Mouse (Mus musculus): ENCODE measurements around the gene Pak1. TPM values are rescaled to one million over a fixed set of nuclear protein-coding genes. Genes with fewer than 3 reads are reported as not detected.

Gene Pak1
- total RNA-seq, 2 experiments from 2014 or later: 36.4 to 52.5 TPM

DNA sequence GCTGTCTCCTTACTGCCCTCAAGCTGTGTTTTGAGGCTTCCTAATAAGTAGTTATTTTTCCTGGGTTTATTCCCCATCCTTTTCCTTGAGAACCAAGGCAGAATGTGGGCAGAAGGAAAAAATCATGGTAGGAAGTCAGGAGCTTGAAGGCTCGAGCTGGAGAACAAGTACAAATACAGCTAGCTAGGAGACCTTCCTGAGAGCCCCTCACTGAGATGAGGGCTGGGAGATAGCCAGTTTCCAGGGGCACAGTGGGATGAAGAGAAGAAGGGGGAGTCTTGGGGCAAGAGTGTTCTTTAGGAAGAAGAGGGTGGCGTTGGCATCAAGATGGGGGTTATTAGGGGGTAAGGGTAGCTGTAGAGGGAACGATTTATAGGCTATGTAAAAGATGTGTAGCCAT, 56.1 kb downstream of the Pak1 start:
- ATAC-seq (replicated peaks; ENCODE audit: poor library complexity, severe bottlenecking): no peak

GRCm38 (mm10) chr7:97845546-97845945, 57.2 kb downstream of the Pak1 start:
- no peak for ATAC-seq (replicated peaks; ENCODE audit: poor library complexity, severe bottlenecking)

DNA sequence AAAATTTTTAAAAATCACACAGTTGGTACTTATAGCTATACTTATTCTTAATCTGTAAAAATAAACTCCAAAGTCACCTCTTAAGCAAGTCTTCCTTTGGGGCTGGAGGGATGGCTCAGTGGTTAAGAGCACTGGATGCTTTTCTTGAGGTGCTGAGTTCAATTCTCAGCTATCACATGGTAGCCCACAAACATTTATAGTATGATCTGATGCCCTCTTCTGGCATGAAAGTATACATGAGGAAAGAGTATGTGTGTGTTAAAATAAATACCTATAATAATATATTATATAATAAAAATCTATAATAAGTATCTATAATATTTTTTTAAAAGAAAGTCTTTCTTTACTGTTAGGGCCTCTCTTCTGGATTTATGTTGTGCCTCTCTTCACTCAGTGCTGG, 58.2 kb downstream of the Pak1 start:
- no peak for ATAC-seq (replicated peaks; ENCODE audit: poor library complexity, severe bottlenecking)

DNA sequence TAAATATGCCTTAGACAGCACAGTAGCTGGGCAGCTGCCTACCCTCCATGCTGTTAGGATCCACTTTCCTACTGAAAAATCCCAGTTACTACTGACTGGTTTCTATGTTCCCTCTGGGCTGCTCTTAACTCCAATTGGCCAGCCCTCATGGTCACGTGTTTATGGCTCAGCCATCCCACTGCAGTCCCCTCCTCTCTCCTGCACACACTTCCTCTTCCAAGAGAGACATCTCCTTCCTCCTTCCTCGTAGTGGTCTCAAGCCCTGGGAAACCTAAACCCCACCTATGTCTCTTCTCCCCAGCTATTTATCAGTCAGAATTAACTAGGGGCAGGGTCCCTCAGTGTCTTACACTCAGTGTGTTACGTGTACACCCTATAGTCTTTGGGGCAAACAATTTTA, 61.2 kb downstream of the Pak1 start:
- ATAC-seq (replicated peaks; ENCODE audit: poor library complexity, severe bottlenecking): peak; percentile 86

DNA sequence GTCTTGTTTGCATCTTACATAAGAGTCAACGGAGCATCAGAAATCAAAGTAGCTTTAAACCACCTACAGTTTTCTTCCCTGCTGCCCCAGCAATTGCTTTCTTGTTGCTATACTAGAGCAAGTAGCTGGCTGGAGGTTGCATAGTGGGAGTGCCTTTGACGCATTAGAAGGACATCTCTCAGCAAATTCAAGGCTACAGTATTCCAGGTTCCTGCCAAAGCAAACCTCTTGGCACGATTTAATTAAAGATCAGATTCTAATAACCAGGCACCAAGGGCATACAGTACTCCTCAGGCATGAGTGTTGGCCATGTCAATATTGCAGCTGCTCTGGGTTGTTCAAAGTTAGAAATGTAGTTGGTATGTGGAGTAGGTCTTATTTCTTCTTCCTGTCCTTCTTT, 62.0 kb downstream of the Pak1 start:
- no peak for ATAC-seq (replicated peaks; ENCODE audit: poor library complexity, severe bottlenecking)

DNA sequence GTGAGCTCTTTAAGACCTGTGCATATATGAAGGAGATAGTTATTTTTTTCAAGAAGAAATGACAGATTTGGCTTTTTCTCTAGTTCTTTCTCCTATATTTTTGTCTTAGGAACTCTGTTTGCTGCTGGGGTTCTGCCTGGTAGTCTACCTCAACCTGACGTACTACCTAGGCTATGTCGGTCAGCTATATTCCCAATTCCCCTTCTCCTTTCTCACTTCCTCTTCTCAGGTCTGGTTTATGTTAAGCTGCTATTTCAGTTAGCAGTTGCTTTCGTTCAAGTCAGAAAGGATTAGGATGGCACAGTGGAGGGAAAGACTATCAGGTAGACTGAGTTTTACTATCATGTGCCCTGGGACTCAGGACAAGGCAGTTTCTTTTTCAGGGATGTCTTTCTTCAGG, 75.2 kb downstream of the Pak1 start:
- ATAC-seq (replicated peaks; ENCODE audit: poor library complexity, severe bottlenecking): peak; percentile 89

GRCm38 (mm10) chr7:97864531-97864930, 76.2 kb downstream of the Pak1 start:
- no peak for ATAC-seq (replicated peaks; ENCODE audit: poor library complexity, severe bottlenecking)

DNA sequence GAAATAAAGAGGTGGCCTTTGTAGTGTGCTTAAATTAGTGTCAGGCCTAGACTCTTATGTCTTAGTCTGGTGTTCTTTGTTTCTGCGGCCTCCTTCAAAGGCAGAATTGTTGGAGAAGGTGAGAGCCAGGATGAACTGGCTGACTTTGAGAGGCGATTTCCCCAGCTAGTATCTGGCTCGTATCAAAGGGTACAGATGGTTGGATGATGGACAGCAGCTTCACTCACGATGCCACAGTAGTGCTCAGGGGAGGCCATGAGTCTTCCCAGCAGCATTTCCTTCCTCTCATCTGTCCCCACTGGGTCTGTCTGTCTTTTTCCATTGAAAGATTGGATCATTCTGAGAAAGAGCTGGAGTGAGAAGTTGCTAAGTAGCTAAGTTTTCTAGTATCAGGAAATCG, 79.5 kb downstream of the Pak1 start:
- no peak for ATAC-seq (replicated peaks; ENCODE audit: poor library complexity, severe bottlenecking)

GRCm38 (mm10) chr7:97868766-97869165, 80.4 kb downstream of the Pak1 start:
- ATAC-seq (replicated peaks; ENCODE audit: poor library complexity, severe bottlenecking): no peak

DNA sequence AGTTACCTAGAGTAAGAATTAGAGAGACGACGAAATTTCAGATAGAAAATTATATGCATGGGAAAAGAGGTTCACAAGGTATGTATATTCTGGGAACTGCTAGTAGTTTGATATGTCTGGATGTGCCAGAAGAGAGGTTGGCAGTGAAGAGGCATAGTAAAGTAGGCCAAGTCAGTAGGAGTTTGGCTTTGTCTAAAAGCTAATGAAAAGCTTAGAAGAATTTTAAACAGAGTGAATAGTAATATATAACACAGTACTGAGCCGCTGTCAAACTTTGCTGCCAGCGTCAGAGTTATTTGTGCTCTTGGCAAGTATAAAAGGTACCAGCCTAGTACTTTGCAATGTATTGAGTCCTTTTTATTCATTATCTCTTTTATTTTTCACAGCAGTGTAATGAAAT, 84.1 kb downstream of the Pak1 start:
- no peak for ATAC-seq (replicated peaks; ENCODE audit: poor library complexity, severe bottlenecking)

GRCm38 (mm10) chr7:97873317-97873716, 85.0 kb downstream of the Pak1 start:
- no peak for ATAC-seq (replicated peaks; ENCODE audit: poor library complexity, severe bottlenecking)

DNA sequence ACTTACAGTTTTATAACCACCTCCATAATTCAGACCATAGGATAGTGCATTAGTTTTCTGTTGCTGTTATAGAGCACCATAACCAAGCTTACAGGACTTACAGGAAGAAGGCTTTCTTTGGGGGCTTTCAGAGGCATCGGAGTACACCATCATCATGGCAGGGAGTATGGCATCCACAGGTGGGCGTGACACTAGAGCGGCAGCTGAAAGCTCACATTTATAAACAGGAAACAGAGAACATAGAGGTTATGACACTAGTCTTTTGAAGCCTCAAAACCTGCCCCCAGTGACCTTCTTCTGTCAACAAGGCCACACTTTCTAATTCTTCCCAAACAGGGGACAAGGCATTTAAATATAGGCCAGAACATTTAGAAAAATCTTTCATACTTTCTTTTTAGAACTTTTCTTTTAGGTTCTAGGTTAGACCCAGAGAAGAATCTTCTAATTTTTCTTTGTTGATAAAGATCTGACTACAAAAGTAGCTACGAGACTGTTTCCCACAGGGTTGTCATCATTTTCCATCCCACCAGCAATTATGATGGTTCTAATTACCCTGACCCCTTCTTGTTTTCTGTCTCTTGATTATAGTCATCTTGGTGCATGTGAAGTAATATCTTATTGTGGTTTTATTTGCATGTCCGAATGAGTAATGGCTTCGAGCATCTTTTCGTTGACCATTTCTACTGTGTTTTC, 89.7 kb downstream of the Pak1 start:
- ATAC-seq (replicated peaks; ENCODE audit: poor library complexity, severe bottlenecking): no peak

GRCm38 (mm10) chr7:97911646-97912045, 123.3 kb downstream of the Pak1 start:
- no peak for ATAC-seq (replicated peaks; ENCODE audit: poor library complexity, severe bottlenecking)

DNA sequence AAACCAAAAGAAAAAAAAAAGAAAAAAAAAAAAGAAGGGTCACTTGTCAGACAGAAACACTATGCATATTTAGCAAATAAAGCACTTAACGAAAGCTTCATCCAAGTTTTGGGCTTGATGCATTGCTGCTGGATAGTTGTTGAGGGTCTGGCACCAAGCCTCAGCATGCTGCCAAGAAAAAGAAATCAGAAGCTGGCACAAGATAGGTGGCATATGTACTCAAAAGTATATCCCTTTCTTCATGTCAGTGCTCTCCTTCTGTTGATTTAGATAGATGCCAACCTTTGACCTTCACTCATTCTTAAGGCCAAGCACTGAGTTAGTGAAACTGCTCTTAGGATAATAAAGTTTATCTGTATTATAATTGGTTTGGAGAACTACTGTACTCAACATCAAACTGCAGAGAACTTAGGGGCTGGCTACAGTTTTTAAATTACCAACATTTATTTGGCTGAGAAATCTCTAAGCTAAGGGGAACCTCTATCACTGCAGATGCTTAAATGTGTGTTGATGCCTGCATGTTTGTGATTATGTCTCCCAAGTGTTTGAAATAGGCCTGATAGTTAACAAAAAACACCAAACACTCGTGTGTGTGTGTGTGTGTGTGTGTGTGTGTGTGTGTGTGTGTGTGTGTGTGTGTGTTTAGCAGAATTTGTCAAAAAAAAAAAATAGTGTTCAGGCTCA, 126.6 kb downstream of the Pak1 start:
- no peak for ATAC-seq (replicated peaks; ENCODE audit: poor library complexity, severe bottlenecking)

- ATAC-seq (replicated peaks; ENCODE audit: poor library complexity, severe bottlenecking): no peak
Measured at GRCm38 (mm10) chr7:97919742-97920141, 131.4 kb downstream of the Pak1 start, which contains the start of gene Gdpd4. Gene Gdpd4, plus strand, starts transcription at chr7:97919955.

- ATAC-seq (replicated peaks; ENCODE audit: poor library complexity, severe bottlenecking): no peak
Measured at GRCm38 (mm10) chr7:97925819-97926218, 137.5 kb downstream of the Pak1 start.

DNA sequence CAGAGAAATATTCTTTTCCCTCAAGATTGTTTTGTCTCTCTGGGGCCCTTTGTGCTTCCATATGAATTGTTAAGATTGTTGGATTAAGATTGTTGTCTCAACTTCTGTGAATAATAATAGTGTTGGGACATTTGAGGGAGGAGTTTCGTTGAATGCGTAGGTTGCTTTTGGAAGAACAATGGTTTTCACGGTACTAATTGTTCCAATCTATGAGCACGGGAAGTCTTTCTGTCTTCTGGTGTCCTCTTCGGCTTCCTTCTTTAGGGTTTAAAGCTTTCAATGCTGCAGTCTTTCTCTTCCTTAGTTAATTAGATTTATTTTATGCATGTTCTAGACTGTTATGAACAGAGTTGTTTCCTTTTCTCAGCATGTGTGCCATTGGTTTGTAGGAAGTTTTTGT, 138.6 kb downstream of the Pak1 start:
- ATAC-seq (replicated peaks; ENCODE audit: poor library complexity, severe bottlenecking): no peak

- no peak for ATAC-seq (replicated peaks; ENCODE audit: poor library complexity, severe bottlenecking)
Measured at GRCm38 (mm10) chr7:97944485-97944884, 156.1 kb downstream of the Pak1 start.
